Mouse (Mus musculus) erythroblast, embryonic 14.5 days (primary cell): ENCODE results near the gene Mrpl34. TPM values are rescaled to one million over a fixed set of nuclear protein-coding genes. Genes with fewer than 3 reads are reported as not detected.
"Not testable (repeated sequence)": the region's sequence is repeated elsewhere in the genome, so short reads cannot be mapped to it uniquely, and the experiment has no call there.

ENCODE experiments used
- H3K27me3 ChIP-seq: 2 replicates; pipeline ENCODE4 v1.6.1; 2012; ENCODE audit warnings: inconsistent platforms; ENCODE audit not compliant: control insufficient read depth
- H3K36me3 ChIP-seq: 2 replicates; pipeline ENCODE4 v1.6.1; 2012; ENCODE audit warnings: mild to moderate bottlenecking, inconsistent platforms; ENCODE audit not compliant: control insufficient read depth
- H3K4me1 ChIP-seq: 2 replicates; pipeline ENCODE4 v1.6.1; 2012; ENCODE audit warnings: inconsistent platforms; ENCODE audit not compliant: control insufficient read depth
- H3K4me3 ChIP-seq: replicated peaks from 2 replicates; pipeline ENCODE3; 2012; ENCODE audit warnings: moderate library complexity, mild to moderate bottlenecking, inconsistent platforms
- H3K9me3 ChIP-seq: 2 replicates; pipeline ENCODE4 v1.6.1; 2012; ENCODE audit warnings: low read length, inconsistent platforms, mixed read lengths; ENCODE audit not compliant: control insufficient read depth
- GATA1 ChIP-seq: IDR thresholded peaks from 2 replicates; pipeline ENCODE4 v1.6.1; 2012; ENCODE audit warnings: low read length, inconsistent platforms, mixed read lengths
- TAL1 ChIP-seq: IDR thresholded peaks from 3 replicates; pipeline ENCODE4 v1.6.1; 2012; ENCODE audit warnings: low read length, inconsistent platforms, mixed read lengths
- polyA plus RNA-seq: library from polyadenylated mRNA; stranded (reverse); fragments of >175 nt; gene quantifications from 2 replicates; pipeline ENCODE4 v1.2.3, GENCODE M21; 2012

The Mrpl34 gene
- 18.9 and 20.4 TPM in 2 replicates for polyA plus RNA-seq

- Histone ChIP-seq H3K36me3 (peaks cover 33% of the 10 kb centered on the region), H3K27me3 (no peaks in the 10 kb centered on the region), H3K9me3 (peaks cover 8% of the 10 kb centered on the region), H3K4me3 (peak within 1 kb of the TSS; percentile 81), H3K4me1 (peaks cover 62% of the 10 kb centered on the region)
- no peak for TF ChIP-seq TAL1
- no peak for TF ChIP-seq GATA1
Observed at GRCm38 (mm10) chr8:71464513-71465500, at the start of gene Mrpl34. Gene Mrpl34 (plus strand): TSS chr8:71464959.

- no peaks in the 10 kb centered on the region for H3K4me1 ChIP-seq
Observed at GRCm38 (mm10) chr8:71422121-71422520, 42.6 kb upstream of the Mrpl34 start.

GRCm38 (mm10) chr8:71432935-71433334, 31.8 kb upstream of the Mrpl34 start:
- H3K4me3 ChIP-seq, H3K4me1 ChIP-seq, H3K9me3 ChIP-seq, H3K36me3 ChIP-seq, H3K27me3 ChIP-seq: not testable (repeated sequence)

More at GRCm38 (mm10) chr8:71422121-71422520, 42.6 kb upstream of the Mrpl34 start:
- H3K27me3 ChIP-seq = peaks cover 4% of the 10 kb centered on the region; the same call in 1 of the 2 replicates
- no peaks in the 10 kb centered on the region for H3K36me3 ChIP-seq
- TF ChIP-seq GATA1 (no peak), TAL1 (no peak)
- H3K4me3 ChIP-seq = no peak overlapping the region
- peaks cover 7% of the 10 kb centered on the region for H3K9me3 ChIP-seq

DNA sequence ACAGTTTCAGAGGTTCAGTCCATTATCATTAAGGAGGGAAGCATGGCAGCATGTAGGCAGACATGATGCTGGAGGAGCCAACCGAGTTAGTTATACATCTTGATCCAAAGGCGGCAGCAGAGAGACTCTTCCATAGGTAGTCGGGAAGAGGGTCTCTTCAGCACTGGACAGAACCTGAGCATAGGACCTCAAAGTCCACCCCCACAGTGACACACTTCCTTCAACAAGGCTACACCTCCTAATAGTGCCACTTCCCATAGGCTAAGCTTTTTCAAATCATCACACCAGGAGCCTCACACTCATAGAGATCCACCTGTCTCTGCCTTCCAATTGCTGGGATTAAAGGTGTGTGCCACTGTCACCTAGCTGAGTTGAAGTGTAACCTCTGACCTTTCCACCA, 27.7 kb upstream of the Mrpl34 start:
- Histone ChIP-seq H3K4me3 (no peak overlapping the region), H3K4me1 (no peaks in the 10 kb centered on the region), H3K9me3 (no peaks in the 10 kb centered on the region), H3K36me3 (no peaks in the 10 kb centered on the region), H3K27me3 (peaks cover 2% of the 10 kb centered on the region)
- TF ChIP-seq GATA1 (no peak), TAL1 (no peak)

GRCm38 (mm10) chr8:71441404-71441803, 23.4 kb upstream of the Mrpl34 start:
- H3K27me3 ChIP-seq = peaks cover 10% of the 10 kb centered on the region
- no peaks in the 10 kb centered on the region for H3K36me3 ChIP-seq
- no peaks in the 10 kb centered on the region for H3K9me3 ChIP-seq
- no peaks in the 10 kb centered on the region for H3K4me1 ChIP-seq
- H3K4me3 ChIP-seq = no peak overlapping the region
- TF ChIP-seq GATA1 = no peak
- TF ChIP-seq TAL1 = no peak

DNA sequence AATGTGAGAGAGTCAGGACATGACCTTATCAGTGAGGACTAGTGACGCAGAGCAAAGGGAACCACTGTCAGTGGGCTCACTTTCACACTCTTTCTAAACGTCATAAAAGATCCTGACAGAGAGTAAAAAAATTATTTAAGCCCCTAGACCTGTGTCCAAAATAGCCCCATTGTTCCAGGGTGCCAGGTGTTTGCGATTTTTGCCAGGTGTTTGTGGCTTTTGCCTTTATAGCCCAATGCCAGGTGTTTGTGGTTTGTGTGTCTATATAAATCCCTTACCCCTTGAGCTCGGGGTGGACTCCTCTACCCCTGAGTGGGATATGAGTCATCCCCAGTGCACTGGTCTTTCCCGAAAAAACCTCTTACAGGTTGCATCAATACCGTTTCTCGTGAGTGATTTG, 19.7 kb upstream of the Mrpl34 start:
- no peaks in the 10 kb centered on the region for H3K4me1 ChIP-seq
- no peak for TF ChIP-seq GATA1
- TF ChIP-seq TAL1 = no peak

DNA sequence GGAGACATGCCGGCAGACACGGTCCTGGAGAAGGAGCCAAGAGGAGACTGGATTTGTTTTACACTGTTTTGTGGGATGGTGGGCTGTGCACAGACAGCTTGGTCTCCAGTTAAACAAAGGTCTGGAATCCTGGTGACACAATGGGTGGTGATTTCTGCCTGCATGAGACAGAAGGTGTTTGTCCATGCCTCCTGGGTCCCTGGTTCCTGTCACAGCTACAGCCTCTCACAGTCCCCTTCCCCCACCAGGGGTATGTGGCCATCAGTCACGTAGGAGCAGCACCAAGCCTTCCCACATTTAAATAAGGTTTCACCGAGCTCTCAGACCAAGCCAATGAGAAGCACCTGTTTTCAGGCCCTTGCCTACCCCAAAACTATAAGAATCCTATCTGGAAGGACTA, 13.4 kb upstream of the Mrpl34 start:
- Histone ChIP-seq H3K36me3 (no peaks in the 10 kb centered on the region), H3K4me3 (no peak overlapping the region), H3K27me3 (peaks cover 2% of the 10 kb centered on the region; the same call in 1 of the 2 replicates), H3K9me3 (no peaks in the 10 kb centered on the region), H3K4me1 (no peaks in the 10 kb centered on the region)
- no peak for TF ChIP-seq GATA1
- TF ChIP-seq TAL1 = no peak

More for the DNA sequence above, 19.7 kb upstream of the Mrpl34 start:
- Histone ChIP-seq H3K9me3 (no peaks in the 10 kb centered on the region), H3K36me3 (no peaks in the 10 kb centered on the region), H3K4me3 (no peak overlapping the region), H3K27me3 (peaks cover 10% of the 10 kb centered on the region)

DNA sequence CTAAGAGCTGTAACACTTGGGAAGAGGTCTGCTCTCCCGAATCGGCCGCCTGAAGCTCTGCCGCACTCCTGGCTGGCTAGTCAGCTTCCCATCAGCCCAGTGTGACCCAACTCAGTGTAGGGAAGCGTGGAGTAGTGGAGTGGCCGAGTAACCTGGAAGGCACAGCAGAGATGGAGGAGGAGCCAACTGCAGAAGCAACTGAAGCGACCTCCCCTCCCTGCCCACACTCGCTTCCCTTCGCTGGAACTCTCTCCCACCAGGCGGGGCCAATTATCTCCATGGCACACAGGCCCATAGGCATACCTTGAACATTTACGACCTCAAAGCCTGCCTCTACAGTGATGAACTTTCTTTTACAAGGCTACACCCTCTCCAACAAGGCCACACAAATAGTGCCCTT, 13.0 kb upstream of the Mrpl34 start:
- TF ChIP-seq GATA1 = no peak
- no peak for TF ChIP-seq TAL1
- no peaks in the 10 kb centered on the region for H3K36me3 ChIP-seq
- peaks cover 2% of the 10 kb centered on the region for H3K4me1 ChIP-seq
- no peak overlapping the region for H3K4me3 ChIP-seq
- no peaks in the 10 kb centered on the region for H3K9me3 ChIP-seq
- H3K27me3 ChIP-seq = peaks cover 2% of the 10 kb centered on the region; the same call in 1 of the 2 replicates

- Histone ChIP-seq H3K9me3 (no peaks in the 10 kb centered on the region), H3K4me3 (no peak overlapping the region), H3K4me1 (peaks cover 11% of the 10 kb centered on the region), H3K27me3 (peaks cover 2% of the 10 kb centered on the region; the same call in 1 of the 2 replicates), H3K36me3 (no peaks in the 10 kb centered on the region)
- TF ChIP-seq GATA1 (no peak), TAL1 (no peak)
Observed at GRCm38 (mm10) chr8:71452669-71453068, 12.1 kb upstream of the Mrpl34 start.
